Mouse (Mus musculus) ZHBTc4 (cell line): ENCODE data around the gene Pou2f3.

Experiments
- DNase-seq: peaks from one replicate; pipeline ENCODE4 v3.0.0-alpha.2; 2011; ENCODE audit warnings: low read depth, low spot score

Gene Pou2f3

DNA sequence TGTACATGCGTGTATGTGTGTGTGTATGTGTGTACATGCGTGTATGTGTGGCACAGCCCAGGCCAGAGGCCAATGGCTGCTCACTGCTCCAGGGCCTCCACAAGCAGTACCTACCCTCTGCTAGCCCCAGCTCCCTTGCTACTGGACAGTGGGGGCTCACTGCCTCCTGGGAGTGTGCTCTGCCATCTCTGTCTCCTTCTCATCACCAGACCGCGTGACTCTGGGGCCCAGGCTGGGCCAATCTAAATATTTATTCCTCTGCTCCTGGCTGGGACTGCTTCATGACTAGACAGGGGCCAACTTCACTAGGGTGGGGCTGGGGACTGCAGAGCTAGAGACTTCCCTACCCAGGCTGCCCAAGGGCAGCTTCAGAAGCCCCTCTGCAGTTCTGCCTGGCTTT is 21.6 kb upstream of the Pou2f3 start:
- DNase-seq = no peak

- DNase-seq = no peak
Measured at GRCm38 (mm10) chr9:43230886-43231285, 20.7 kb upstream of the Pou2f3 start.

DNA sequence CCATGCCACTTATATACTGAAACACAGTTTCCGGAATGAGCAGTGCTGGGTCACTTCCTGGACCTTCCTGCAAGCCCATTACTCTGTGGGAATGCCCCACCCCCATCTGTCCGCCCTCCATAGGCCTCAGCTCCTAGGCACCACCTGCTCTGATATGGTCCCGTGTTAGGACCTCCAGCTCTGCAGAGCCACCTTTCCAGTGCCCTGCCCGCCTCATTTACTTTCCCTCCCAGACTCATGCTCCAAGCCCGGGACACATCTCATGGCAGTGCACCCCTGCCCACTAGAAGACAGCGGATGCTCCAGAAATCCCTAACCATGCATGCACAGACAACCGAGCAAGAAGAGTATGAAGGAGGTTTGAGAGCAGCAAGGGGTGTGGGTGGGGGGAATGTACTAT is 19.8 kb upstream of the Pou2f3 start:
- DNase-seq = no peak

DNA sequence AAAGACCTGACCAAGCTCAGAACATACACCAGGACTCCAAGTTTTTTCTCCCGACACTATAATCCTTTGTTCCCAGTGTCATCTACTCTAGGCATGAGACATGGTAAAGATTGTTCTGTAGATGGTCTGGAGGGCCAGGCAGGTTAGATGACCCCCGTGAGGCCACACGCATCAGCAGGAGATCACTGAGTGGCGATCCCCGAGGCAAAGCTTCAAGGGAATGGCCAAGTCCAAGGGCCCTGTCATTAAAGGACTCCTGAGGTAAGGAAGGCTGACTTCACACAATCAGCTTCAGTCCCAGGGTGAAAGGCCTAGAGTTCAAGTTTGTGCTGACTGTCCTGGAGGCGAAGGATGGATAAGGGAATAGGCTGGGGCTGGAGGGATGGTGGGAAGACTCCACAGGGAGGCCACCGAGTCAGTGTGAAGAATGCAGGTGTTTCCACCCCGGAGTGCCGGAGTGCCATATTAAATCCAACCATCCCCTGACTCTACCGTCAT is 19.3 kb upstream of the Pou2f3 start:
- DNase-seq = no peak

GRCm38 (mm10) chr9:43228745-43229144 is 18.6 kb upstream of the Pou2f3 start:
- no peak for DNase-seq

- DNase-seq = no peak
Measured at GRCm38 (mm10) chr9:43227626-43228025, 17.5 kb upstream of the Pou2f3 start.

GRCm38 (mm10) chr9:43226573-43227160 is 16.5 kb upstream of the Pou2f3 start:
- DNase-seq = no peak

DNA sequence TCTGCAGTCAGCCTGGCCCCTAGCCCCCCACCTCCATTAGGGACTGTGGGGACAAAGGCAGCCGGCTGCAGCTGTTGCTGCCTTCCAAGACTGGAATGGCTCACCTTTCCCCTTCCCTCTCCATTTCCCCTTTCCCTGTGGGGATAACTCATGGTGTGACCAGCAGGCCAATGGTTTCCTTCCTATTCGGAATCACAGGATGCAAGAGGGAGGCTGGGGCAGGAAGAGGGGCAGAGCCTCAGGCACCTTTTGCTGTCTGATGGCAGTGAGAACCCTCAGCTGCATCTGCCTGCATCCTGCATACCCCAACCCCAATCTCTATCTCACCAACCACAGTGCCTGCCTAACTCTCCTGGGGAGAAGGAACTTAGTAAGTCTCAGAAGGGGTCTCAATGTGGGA is 15.3 kb upstream of the Pou2f3 start:
- no peak for DNase-seq

GRCm38 (mm10) chr9:43224771-43225355 is 14.7 kb upstream of the Pou2f3 start:
- DNase-seq = no peak

DNA sequence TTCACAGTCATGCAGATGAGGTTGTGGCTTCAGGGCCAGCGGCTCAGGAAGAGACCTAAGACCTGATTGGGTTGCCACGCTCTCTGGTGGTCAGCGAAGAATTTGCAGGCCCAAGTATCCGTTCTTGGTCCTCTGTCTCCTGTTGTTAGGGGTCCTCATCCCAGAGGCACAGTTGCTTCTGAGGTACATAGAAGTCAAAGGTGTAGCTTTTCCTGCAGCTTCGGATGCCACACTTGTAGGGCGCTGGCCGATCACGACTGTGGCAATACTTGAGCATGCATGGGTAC is 12.2 kb upstream of the Pou2f3 start:
- DNase-seq = peak; percentile 74

- DNase-seq = peak; percentile 93
Measured at GRCm38 (mm10) chr9:43221643-43222428, 11.7 kb upstream of the Pou2f3 start.

- DNase-seq = peak; percentile 86
Measured at GRCm38 (mm10) chr9:43210771-43211450, 742 bp upstream of the Pou2f3 start.

GRCm38 (mm10) chr9:43206022-43206390 is 4.2 kb downstream of the Pou2f3 start:
- DNase-seq = peak; percentile 25

DNA sequence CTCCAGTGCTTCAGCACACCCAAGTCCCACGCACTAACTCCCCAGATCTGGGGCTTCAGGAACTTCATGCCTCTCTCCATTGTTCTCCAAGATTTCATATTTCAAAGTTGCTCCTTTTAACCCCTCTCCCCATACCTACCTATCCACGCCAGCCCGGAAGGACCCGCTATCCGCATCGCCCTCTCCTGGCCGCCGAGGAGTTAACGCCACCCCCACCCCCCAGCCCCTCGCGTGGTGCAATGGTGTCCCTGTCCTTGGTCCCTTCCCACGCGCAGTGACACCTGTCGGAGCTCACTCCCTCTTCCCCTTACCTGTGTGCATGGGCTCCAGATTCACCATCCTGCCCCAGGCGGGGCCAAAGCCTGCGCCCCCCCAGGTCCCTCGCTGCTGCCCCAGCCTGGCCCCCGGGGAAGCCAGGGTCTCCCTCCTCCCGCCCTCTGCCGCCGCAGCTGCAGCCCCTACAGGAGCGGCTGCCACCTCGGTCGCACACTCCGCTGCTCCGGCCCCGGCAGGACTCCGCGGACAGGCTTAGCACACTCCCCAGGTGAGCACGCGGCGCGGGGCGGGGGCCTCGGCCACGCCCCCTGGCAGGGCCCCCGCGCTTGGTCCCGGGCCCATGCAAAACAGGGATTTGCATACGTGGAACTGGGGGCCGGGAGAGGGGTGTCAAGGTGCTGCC is 4.7 kb downstream of the Pou2f3 start:
- peak; percentile 68 for DNase-seq

DNA sequence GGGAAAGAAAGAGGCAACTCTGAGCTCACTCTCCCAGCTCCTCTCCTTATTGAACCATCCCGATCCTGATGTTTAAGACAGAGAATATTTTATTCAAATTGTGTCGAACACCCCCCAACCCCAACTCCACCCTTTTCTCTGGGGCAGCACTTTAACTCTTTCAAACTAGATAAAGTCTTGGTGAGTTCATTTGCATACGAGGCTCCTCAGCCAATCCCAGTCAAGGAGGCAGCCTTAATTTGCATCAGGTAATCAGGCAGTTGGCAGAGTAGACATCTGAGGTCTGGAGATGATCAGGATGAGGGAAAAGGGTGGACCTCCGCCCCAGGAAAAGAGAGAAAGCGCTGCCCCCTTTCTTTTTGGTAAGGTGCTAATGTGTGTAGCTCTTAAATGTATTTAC is 10.0 kb downstream of the Pou2f3 start:
- peak; percentile 58 for DNase-seq

DNA sequence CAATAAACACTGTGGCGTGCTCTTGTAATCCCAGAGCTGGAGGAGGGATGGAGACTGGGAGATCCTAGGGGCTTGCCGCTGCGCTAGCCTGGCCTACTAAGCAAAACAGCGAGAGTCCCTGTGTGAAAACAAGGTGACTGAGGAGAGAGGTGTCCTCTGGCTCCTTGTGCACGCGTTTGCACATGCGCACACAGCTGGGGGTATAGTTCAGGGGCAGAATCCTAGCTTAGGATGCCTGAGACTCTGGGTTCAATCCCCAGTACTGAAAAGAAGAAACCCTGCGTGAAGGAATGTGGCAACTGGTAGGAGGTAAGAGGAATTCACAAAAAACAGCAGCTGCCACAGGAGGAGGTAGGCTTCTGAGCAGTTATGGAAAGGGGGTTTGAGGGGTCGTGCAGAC is 16.2 kb downstream of the Pou2f3 start:
- peak; percentile 58 for DNase-seq

- DNase-seq = peak; percentile 76
Measured at GRCm38 (mm10) chr9:43191561-43191960, 18.6 kb downstream of the Pou2f3 start.

- DNase-seq = no peak
Measured at GRCm38 (mm10) chr9:43189021-43189356, 21.2 kb downstream of the Pou2f3 start.

DNA sequence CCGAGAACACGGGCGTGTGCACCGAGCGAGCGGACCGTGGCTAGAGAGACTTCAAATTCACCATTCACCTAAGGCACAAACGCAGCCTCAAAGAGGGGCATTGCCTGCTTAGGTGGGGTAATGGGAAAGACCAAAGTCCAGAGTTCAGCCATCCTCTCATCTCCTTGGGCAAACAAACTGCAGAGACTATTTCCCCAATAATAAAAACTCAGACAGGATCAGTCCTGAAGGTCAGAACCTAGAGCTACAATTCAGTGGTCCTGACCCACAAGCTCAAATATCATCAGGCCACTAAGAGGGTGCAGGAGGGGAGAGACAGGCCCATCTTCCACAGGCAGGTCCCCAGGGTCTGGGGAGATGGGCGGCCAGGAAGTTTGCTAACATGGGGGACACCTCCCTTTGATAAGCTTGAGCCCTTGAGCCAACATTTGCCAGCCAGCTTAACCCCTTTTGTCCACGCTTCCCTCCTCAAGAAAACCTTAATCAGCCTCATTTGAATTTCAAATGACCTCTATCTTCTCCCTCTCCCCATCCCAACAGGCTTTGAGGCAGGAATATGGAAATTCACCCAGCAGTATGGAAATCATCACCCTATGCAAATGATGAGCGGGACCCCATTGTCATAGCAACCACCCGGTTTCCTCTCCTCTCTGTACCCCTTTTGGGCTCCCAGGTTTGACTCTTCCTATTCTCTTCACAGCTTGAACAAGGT is 21.7 kb downstream of the Pou2f3 start:
- peak; percentile 53 for DNase-seq

- peak; percentile 70 for DNase-seq
Measured at GRCm38 (mm10) chr9:43179614-43180013, 30.6 kb downstream of the Pou2f3 start.

GRCm38 (mm10) chr9:43178172-43178571 is 32.0 kb downstream of the Pou2f3 start:
- peak; percentile 43 for DNase-seq
